Mouse (Mus musculus) neural tube, embryonic 14.5 days (tissue): ENCODE measurements at regions not wholly inside any gene's neighbourhood (a gene's known extent, or its start where the extent isn't known, plus 50 kb on each side); places are given as distances from the start of the nearest gene placed in this dataset.

Experiments used
- ATAC-seq: fragments of 200-750 bp; cut with Nextera tagmentation; 2 replicates; pipeline ENCODE4 v1.8.0; 2017; ENCODE audit warnings: low read depth, mild to moderate bottlenecking, moderate TSS enrichment, moderate library complexity
- H3K27ac ChIP-seq: fragments of 300-500 bp; sonication (generic); 2 replicates; pipeline ENCODE4 v1.5.1; 2014; ENCODE audit warnings: low read depth, mild to moderate bottlenecking, control low read depth, low read length, moderate library complexity, mixed read lengths
- H3K27me3 ChIP-seq: fragments of 300-500 bp; sonication (generic); 2 replicates; pipeline ENCODE4 v1.6.1; 2014; ENCODE audit warnings: low read length; ENCODE audit not compliant: control insufficient read depth, insufficient read depth
- H3K36me3 ChIP-seq: fragments of 300-500 bp; sonication (generic); 2 replicates; pipeline ENCODE4 v1.6.1; 2014; ENCODE audit warnings: low read length, mixed read lengths; ENCODE audit not compliant: control insufficient read depth, insufficient read depth
- H3K4me1 ChIP-seq: fragments of 300-500 bp; sonication (generic); 2 replicates; pipeline ENCODE4 v1.6.1; 2014; ENCODE audit warnings: low read length; ENCODE audit not compliant: control insufficient read depth, insufficient read depth
- H3K4me2 ChIP-seq: fragments of 300-500 bp; sonication (generic); 2 replicates; pipeline ENCODE4 v1.6.1; 2014; ENCODE audit warnings: mild to moderate bottlenecking, low read depth, low read length, control low read depth
- H3K4me3 ChIP-seq: fragments of 300-500 bp; sonication (generic); 2 replicates; pipeline ENCODE4 v1.5.1; 2014; ENCODE audit warnings: low read depth, low read length, control low read depth, mixed read lengths
- H3K9ac ChIP-seq: fragments of 300-500 bp; sonication (generic); replicated peaks from 2 replicates; pipeline ENCODE4 v1.6.1; 2014; ENCODE audit warnings: low read depth, mild to moderate bottlenecking, control low read depth, low read length, mixed read lengths
- H3K9me3 ChIP-seq: fragments of 300-500 bp; sonication (generic); 2 replicates; pipeline ENCODE4 v1.6.1; 2016; ENCODE audit warnings: low read length; ENCODE audit not compliant: control insufficient read depth
- WGBS: fragments of 180-500 bp; shearing (Covaris S2); extraction: QIAGEN DNeasy Blood & Tissue Kit; methylation state at CpG from one replicate; pipeline ENCODE4 v1.1.7; 2014; 5-methylcytosine and 5-hydroxymethylcytosine counted together

DNA sequence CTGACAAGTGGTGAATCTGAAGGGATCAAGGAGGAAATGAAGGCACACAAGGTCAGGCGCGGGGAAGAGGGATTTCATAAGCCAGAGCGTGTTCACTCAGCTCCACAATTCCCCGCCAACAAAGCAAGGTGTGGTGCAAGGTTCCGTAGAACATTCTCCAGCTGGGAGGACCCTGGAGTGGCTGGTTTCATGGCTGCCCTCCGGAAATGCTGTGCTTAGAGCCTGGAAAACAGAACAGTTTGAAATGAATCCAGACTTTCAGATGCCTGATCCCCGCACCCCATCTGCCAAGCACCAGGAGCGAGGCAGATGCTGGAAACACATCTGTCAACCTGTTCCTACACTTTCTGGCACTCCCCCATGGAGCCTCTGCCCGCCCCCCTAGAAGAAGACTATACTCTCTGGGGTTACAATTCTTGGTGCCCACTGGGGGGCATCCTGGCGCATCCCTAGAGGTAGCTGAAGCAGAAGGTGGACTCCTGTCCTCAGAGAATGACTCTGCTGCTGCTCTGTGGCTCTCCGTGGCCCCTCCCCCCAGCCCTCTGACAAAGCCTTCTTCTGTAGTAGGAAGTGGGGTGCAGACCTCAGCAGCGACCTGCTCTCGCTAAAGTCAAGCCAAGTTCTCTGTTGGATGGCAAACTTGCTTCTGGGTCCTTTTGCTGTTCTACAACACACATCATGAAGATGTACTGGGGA lies 54.5 kb upstream of the Mafb start:
- 30% methylated on average over 13 of the region's 13 CpGs for WGBS
- Histone ChIP-seq H3K36me3 (no peaks in the 10 kb centered on the region), H3K9me3 (no peaks in the 10 kb centered on the region), H3K27me3 (no peaks in the 10 kb centered on the region), H3K4me1 (no peaks in the 10 kb centered on the region), H3K4me2 (no peak overlapping the region), H3K9ac (no peak overlapping the region), H3K27ac (no peak overlapping the region), H3K4me3 (no peak overlapping the region)
- ATAC-seq = no peak

GRCm38 (mm10) chr2:160424491-160424890 lies 57.6 kb upstream of the Mafb start:
- Histone ChIP-seq H3K27ac (no peak overlapping the region), H3K9me3 (no peaks in the 10 kb centered on the region), H3K4me3 (no peak overlapping the region), H3K36me3 (no peaks in the 10 kb centered on the region), H3K27me3 (no peaks in the 10 kb centered on the region), H3K9ac (no peak overlapping the region), H3K4me1 (no peaks in the 10 kb centered on the region), H3K4me2 (no peak overlapping the region)
- 92% methylated on average over 7 of the region's 7 CpGs for WGBS
- no peak for ATAC-seq

- Histone ChIP-seq H3K4me2 (no peak overlapping the region), H3K27me3 (no peaks in the 10 kb centered on the region), H3K36me3 (no peaks in the 10 kb centered on the region), H3K27ac (no peak overlapping the region), H3K4me1 (no peaks in the 10 kb centered on the region), H3K9me3 (no peaks in the 10 kb centered on the region), H3K9ac (no peak overlapping the region), H3K4me3 (no peak overlapping the region)
- no peak for ATAC-seq
- 54% methylated on average over 10 of the region's 10 CpGs for WGBS
These were observed 60.6 kb upstream of the Mafb start for GRCm38 (mm10) chr2:160427431-160427830.

GRCm38 (mm10) chr2:160433252-160433651 lies 66.4 kb upstream of the Mafb start:
- 31% methylated on average over 10 of the region's 10 CpGs for WGBS
- peak; percentile 81; the same call in 1 of the 2 replicates for ATAC-seq

GRCm38 (mm10) chr2:160434701-160435100 lies 67.8 kb upstream of the Mafb start:
- H3K9me3 ChIP-seq = no peaks in the 10 kb centered on the region
- H3K4me1 ChIP-seq = no peaks in the 10 kb centered on the region
- no peak overlapping the region for H3K4me2 ChIP-seq
- no peaks in the 10 kb centered on the region for H3K36me3 ChIP-seq
- no peak overlapping the region for H3K9ac ChIP-seq
- no peak overlapping the region for H3K4me3 ChIP-seq
- ATAC-seq = no peak
- H3K27me3 ChIP-seq = no peaks in the 10 kb centered on the region
- H3K27ac ChIP-seq = no peak overlapping the region
- 88% methylated on average over 5 of the region's 5 CpGs for WGBS

More at GRCm38 (mm10) chr2:160433252-160433651, 66.4 kb upstream of the Mafb start:
- no peaks in the 10 kb centered on the region for H3K36me3 ChIP-seq
- no peak overlapping the region for H3K4me2 ChIP-seq
- H3K27ac ChIP-seq = no peak overlapping the region
- H3K4me1 ChIP-seq = no peaks in the 10 kb centered on the region
- no peak overlapping the region for H3K9ac ChIP-seq
- H3K9me3 ChIP-seq = no peaks in the 10 kb centered on the region
- no peaks in the 10 kb centered on the region for H3K27me3 ChIP-seq
- H3K4me3 ChIP-seq = no peak overlapping the region

DNA sequence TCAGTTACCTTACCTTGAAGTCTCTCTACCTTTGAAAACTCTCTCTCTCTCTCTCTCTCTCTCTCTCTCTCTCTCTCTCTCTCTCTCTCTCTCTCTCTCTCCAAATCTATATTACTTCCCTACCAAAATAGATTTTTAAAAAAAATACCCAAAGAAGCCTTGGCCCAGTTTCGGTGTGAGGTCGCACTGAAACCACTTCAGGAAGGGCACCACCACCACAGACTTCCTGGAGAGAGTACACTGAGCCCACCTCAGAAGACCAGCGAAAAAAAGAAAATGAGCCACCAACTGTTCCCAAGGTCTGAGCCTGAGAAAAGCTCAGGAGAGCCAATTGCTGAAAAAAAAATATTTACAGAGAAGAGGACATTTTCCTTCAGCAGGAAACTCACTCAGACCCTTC lies 68.8 kb upstream of the Mafb start:
- 83% methylated on average over 3 of the region's 3 CpGs for WGBS
- no peaks in the 10 kb centered on the region for H3K9me3 ChIP-seq

GRCm38 (mm10) chr2:160439028-160439427 lies 72.2 kb upstream of the Mafb start:
- Histone ChIP-seq H3K9ac (no peak overlapping the region), H3K27ac (no peak overlapping the region), H3K9me3 (no peaks in the 10 kb centered on the region), H3K4me1 (no peaks in the 10 kb centered on the region), H3K4me2 (no peak overlapping the region), H3K4me3 (no peak overlapping the region), H3K27me3 (no peaks in the 10 kb centered on the region), H3K36me3 (no peaks in the 10 kb centered on the region)
- no peak for ATAC-seq
- WGBS = 91% methylated on average over 2 of the region's 2 CpGs

More for the DNA sequence above, 68.8 kb upstream of the Mafb start:
- H3K9ac ChIP-seq = no peak overlapping the region
- no peak overlapping the region for H3K4me3 ChIP-seq
- H3K27ac ChIP-seq = no peak overlapping the region
- H3K36me3 ChIP-seq = no peaks in the 10 kb centered on the region
- no peak for ATAC-seq
- no peak overlapping the region for H3K4me2 ChIP-seq
- no peaks in the 10 kb centered on the region for H3K27me3 ChIP-seq
- no peaks in the 10 kb centered on the region for H3K4me1 ChIP-seq

- H3K9ac ChIP-seq = no peak overlapping the region
- no peak overlapping the region for H3K27ac ChIP-seq
- no peaks in the 10 kb centered on the region for H3K36me3 ChIP-seq
- no peaks in the 10 kb centered on the region for H3K4me1 ChIP-seq
- H3K4me2 ChIP-seq = no peak overlapping the region
- no peaks in the 10 kb centered on the region for H3K9me3 ChIP-seq
- H3K27me3 ChIP-seq = no peaks in the 10 kb centered on the region
- no peak overlapping the region for H3K4me3 ChIP-seq
- 65% methylated on average over 9 of the region's 9 CpGs for WGBS
- ATAC-seq = no peak
These were observed 73.4 kb upstream of the Mafb start for GRCm38 (mm10) chr2:160440236-160440635.

GRCm38 (mm10) chr2:160451057-160451456 lies 84.2 kb upstream of the Mafb start:
- H3K4me2 ChIP-seq = peak overlapping the region; percentile 60
- no peaks in the 10 kb centered on the region for H3K36me3 ChIP-seq
- H3K9ac ChIP-seq = no peak overlapping the region
- peak; percentile 33; the same call in 1 of the 2 replicates for ATAC-seq
- 9% methylated on average over 8 of the region's 8 CpGs for WGBS
- no peaks in the 10 kb centered on the region for H3K9me3 ChIP-seq
- H3K4me3 ChIP-seq = no peak overlapping the region
- no peak overlapping the region; the same call in 1 of the 2 replicates for H3K27ac ChIP-seq
- H3K4me1 ChIP-seq = peaks cover 8% of the 10 kb centered on the region
- H3K27me3 ChIP-seq = no peaks in the 10 kb centered on the region
